Mouse (Mus musculus) brain, embryonic 14.5 days (tissue): ENCODE data around the gene H2-K1.

Source experiments
- CTCF ChIP-seq: fragments of 200-500 bp; IDR thresholded peaks from 2 replicates; pipeline ENCODE4 v1.5.1; 2012; ENCODE audit warnings: inconsistent platforms, mild to moderate bottlenecking, moderate library complexity, borderline replicate concordance; ENCODE audit not compliant: insufficient read depth, insufficient read length; ENCODE audit errors: extremely low read depth
- POLR2A ChIP-seq: fragments of 200-500 bp; IDR thresholded peaks from 2 replicates; pipeline ENCODE4 v1.6.1; 2012; ENCODE audit warnings: mild to moderate bottlenecking, inconsistent platforms, borderline replicate concordance; ENCODE audit not compliant: poor library complexity, insufficient read depth, insufficient read length, severe bottlenecking; ENCODE audit errors: extremely low read depth

DNA sequence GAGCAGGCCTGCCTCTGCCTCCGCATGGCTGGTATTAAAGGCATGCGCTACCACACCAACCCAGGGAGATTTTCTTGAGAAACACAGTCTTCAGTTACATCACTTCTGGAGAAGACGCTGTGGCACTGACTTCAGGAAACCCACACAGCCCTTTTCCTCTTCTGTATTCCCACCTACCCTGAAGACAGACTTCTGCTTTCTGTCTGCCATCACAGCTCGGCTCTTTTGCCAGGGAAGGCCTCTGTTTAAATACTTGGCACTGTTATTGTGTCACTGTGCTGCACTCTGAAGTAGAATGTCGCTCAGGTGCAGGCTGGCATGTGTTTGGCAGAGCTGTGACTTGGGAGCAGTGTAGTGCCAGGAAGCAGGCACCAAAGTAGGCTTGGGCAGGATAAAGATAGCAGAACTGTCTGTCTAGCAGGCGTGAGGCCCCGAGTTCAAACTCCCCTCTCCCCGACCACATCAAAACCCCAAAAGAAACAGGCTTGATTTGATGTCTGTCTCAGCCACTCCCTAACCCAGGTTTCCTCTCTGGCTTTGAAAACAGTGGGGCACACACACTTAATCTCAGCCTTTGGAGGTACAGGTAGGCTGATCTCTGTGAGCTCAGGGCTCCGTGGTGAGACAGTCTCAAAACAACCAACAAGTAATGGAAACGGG, 52.6 kb downstream of the H2-K1 start:
- TF ChIP-seq CTCF, result no peak
- TF ChIP-seq POLR2A, result no peak
